Mouse (Mus musculus) heart, postnatal 14 days (tissue): ENCODE measurements around the gene Cabp7. TPM values are rescaled to one million over a fixed set of nuclear protein-coding genes. Genes with fewer than 3 reads are reported as not detected.
A peak's percentile ranks its signal among the peaks of the same experiment; 100 is the strongest.
"Not testable (repeated sequence)": the region's sequence is repeated elsewhere in the genome, so short reads cannot be mapped to it uniquely, and the experiment has no call there.

Experiments
- DNase-seq, 2 experiments: peaks; one replicate each; pipeline ENCODE4 v3.0.0; 2021 to 2022
- intact Hi-C: fragments of 180-260 bp; cut with DNase I; formaldehyde crosslinking; loops from one replicate; pipeline ENCODE4 v1.15.1; 2025
- total RNA-seq, 2 experiments: library from RNA; stranded (reverse); gene quantifications; 2 replicates each; pipeline ENCODE4 v1.2.3; 2021

Gene Cabp7
- total RNA-seq, 2 experiments from 2014 or later: not detected

GRCm38 (mm10) chr11:4712822-4713221 lies 33.8 kb downstream of the Cabp7 start:
- intact Hi-C loops: no loop called here
- no peak for DNase-seq

DNA sequence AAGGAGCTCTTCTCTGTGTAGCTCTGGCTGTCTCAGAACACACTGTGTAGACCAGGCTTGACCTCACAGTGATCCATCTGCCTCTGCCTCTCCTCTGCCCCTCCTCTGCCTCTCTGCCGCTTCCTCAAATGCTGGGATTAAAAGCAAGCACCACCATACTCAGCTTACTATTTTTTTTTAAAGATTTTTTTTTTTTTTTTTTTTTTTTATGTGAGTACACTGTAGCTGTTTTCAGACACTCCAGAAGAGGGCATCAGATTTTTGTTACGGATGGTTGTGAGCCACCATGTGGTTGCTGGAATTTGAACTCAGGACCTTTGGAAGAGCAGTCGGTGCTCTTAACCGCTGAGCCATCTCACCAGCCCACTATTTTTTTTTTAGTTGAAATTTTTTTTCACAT lies 36.4 kb downstream of the Cabp7 start:
- DNase-seq, intact Hi-C loops: not testable (repeated sequence)

- intact Hi-C loops: no loop called here
- DNase-seq: no peak
Observed at GRCm38 (mm10) chr11:4705178-4705577, 41.4 kb downstream of the Cabp7 start.

DNA sequence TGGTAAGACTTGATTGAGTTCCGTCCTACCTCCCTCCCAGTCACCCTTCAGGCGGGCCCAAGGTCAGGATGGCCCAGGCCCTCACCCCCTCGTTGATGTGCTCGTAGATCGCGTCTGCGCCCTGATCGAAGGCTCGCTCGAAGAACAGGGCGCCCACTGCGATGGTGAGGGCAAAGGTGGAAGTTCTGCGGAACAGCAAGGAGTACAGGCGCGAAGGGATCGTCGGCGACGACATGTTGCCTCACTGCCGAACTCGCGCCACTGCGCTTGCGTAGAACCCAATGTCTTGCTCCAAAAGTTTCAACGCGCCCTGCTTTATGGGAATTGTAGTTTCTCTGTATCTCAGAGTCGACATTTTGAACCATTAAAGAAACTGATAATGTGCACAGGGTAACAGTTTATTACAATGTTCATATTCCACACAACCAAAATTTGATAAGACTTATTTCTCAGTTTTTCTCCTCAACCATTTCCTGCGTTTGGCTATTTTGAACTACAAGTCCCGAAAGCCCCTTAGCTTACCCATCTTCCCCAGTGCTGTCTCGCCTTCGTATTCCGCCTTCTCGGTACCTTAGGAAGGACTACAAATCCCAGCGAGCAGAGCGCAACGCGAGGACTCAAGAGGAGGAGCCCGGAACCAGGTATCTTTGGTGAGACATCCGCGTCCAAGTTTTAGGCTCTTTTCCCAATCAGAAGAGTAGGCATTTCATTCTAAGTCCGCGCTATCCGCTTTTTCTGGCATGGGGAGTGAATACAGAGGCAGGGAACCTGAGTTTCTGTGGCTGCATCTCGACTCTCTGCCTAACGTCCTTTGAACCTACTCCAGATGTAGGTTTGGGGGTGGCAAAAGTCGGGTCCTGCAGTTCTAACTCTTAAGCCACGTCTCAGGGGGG lies 42.3 kb downstream of the Cabp7 start, which contains the start of the genes Uqcr10 and Zmat5:
Gene Uqcr10 (minus strand): TSS at position 271 of the 893 bp plus-strand sequence.
Gene Zmat5 (plus strand): TSS at position 607 of the 893 bp plus-strand sequence.
- peak; percentile 93 to 94 for DNase-seq
- intact Hi-C loops: loop anchor here (5.0 kb wide), 2 partner anchors 202 to 267 kb away; no protein-coding TSS in a partner anchor

DNA sequence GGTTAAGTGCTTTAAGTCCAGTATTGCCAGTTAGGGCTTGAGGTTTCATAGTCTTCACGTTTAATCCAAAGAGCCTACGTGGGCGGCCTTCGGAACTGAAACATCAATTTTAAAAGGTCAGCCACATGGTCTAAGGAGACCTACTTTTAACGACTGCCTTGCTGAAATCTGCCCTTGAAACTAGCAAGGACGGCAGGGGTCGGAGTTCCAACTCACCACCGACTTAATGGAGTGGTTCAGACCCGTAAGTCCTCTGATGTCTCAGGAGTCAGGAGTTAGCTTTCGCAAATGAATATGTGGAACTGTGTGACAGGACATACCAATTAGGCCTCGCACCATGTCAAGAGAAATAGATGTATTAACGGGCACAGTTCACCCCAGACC lies 42.9 kb downstream of the Cabp7 start:
- DNase-seq: no peak
- intact Hi-C loops: loop anchor here (5.0 kb wide), 2 partner anchors 201 to 266 kb away; no protein-coding TSS in a partner anchor

DNA sequence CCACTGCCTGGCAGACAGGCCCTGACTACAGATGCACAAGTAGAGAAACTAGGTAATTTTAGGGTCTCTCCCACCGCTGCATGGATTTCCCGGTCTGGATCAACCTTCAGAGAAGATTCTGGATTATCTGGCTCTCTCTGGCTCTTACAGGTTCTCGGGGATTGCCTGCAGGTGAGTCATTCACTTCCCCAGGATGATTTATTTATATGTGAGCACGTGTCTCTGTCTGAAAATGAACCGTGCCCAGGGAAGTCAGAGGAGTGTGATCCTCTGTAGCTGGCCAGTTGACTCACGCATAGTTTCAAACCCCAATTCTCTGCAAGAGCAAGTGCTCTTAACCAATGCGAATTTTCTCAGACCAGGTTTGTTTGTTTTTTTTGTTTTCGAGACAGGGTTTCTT lies 45.9 kb downstream of the Cabp7 start:
- intact Hi-C loops: loop anchor here (5.0 kb wide), 2 partner anchors 198 to 263 kb away; no protein-coding TSS in a partner anchor
- DNase-seq: no peak

DNA sequence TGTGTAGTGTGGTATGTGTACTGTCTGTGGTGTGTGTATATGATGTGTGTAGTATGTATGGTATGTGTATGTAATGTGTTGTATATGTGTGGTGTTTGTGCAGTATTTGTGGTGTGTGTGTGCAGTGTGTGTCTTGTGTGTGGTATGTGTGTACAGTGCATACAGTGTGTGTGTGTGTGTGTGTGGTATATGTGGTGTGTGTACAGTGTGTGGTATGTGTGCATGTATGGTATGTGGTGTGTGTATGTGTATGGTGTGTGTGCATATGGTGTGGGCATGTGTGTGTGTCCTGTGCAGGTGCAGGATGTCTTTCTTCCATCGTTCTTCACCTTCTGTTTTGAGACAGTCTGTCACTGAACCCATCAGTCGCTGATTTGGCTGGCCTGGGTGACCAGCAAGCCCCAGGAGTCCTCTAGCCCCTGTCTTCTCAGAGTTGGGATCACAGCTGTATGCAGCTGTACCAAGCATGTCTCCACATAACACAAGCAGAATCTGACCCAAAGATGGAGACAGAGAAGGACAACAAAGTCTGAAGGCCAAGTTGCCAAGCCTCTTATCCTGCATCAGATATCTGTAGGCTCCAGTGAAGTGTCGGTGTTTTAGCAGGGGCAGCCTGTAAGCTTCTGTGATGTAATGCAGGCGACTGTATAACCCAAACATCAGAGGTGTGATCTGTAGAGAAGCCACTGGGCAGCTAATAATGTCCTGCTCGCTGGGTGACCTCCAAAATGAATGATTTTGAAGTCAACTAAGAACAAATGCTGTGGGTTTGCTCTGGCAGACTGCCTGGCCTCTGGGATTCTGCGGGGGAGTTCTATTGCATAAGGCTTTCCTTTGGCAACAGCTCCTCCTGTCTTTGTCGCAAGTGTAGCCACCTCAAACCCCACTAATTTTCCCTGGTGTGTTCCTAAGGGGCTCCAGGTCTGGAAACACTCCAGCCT lies 49.3 kb downstream of the Cabp7 start:
- intact Hi-C loops: no loop called here
- DNase-seq: peak; percentile 77 to 79

DNA sequence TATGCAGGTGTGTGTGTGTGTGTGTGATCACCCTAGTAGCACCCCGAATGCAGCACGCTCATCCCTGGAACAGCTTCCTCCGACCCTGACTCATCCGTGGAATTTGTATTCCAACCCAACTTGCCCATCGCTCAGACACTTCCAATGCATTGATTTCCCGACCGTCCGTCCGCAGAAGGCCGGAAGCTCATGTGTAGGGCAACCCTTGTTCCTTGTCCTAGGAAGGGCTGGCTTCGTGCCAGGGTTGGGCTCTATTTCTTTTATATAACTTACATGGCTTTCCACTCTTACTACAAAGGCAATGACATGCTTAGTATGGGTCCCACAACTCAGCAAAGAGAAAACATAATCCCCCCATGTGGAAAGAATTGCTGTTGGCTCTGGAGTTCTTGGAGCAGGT lies 54.4 kb downstream of the Cabp7 start:
- intact Hi-C loops: no loop called here
- DNase-seq: no peak

- intact Hi-C loops: no loop called here
- DNase-seq: peak; percentile 15 to 30
Observed at GRCm38 (mm10) chr11:4691213-4691612, 55.4 kb downstream of the Cabp7 start.

- no peak for DNase-seq
- intact Hi-C loops: no loop called here
Observed at GRCm38 (mm10) chr11:4690353-4690752, 56.2 kb downstream of the Cabp7 start.

- DNase-seq: no peak
Observed at GRCm38 (mm10) chr11:4688632-4689380, 57.8 kb downstream of the Cabp7 start.

GRCm38 (mm10) chr11:4687874-4688273 lies 58.7 kb downstream of the Cabp7 start:
- intact Hi-C loops: no loop called here
- no peak for DNase-seq

More at GRCm38 (mm10) chr11:4688632-4689380, 57.8 kb downstream of the Cabp7 start:
- intact Hi-C loops: no loop called here

DNA sequence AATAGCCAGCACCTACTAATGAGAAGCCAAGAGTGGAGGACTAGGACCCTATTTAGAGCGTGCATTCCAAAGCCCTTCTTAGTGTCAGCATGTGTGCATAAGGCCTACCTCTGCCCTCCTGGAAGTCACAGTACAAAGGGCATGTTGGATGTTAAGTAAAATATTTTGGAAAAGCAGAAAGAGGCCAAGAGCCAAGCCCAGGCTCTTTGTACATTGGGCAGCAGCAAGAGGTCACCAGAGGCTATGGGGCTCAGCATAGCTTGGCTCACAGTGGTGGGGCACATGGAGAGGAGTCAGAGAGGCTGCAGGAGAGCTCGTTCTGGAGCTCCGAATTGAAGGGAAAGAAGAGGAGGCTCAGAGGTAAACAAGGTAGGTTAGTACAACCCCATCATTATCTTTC lies 59.6 kb downstream of the Cabp7 start:
- no peak for DNase-seq
- intact Hi-C loops: no loop called here

Other genes with a start within 250 kb of the Cabp7 start
- 10 to 100 TPM; 48.7 to 50.7 TPM for gene Mtmr3, start 151.9 kb downstream of the Cabp7 start, total RNA-seq
- gene Gm11032, start 126.7 kb downstream of the Cabp7 start, total RNA-seq: not detected
- gene Ascc2, start 109.0 kb downstream of the Cabp7 start, total RNA-seq: 10 to 100 TPM; 14.1 to 14.9 TPM
- 1,000 to 10,000 TPM; 1,424 to 1,479 TPM for gene Uqcr10, start 42.4 kb downstream of the Cabp7 start, total RNA-seq
- 10 to 100 TPM; 21.0 to 22.6 TPM for gene Zmat5, start 42.1 kb downstream of the Cabp7 start, total RNA-seq
- 10 to 100 TPM; 82.9 to 84.2 TPM for gene Nf2, start 102.8 kb upstream of the Cabp7 start, total RNA-seq
- 1 to 10 TPM; 2.1 to 2.2 TPM for gene Nipsnap1, start 127.2 kb upstream of the Cabp7 start, total RNA-seq
- 10 to 100 TPM; 16.7 to 17.3 TPM for gene Thoc5, start 148.5 kb upstream of the Cabp7 start, total RNA-seq
- gene Nefh, start 201.3 kb upstream of the Cabp7 start, total RNA-seq: under 1 TPM in 1 of 2 experiments, not detected in 1; 0.05 TPM
- 10 to 100 TPM; 48.9 to 51.7 TPM for gene Ap1b1, start 240.0 kb upstream of the Cabp7 start, total RNA-seq